Mouse (Mus musculus): ENCODE measurements around the gene Lrfn2. TPM values are rescaled to one million over a fixed set of nuclear protein-coding genes. Genes with fewer than 3 reads are reported as not detected.

Lrfn2 gene
- 0.23 and 0.43 TPM in 2 replicates for polyA plus RNA-seq (2016; fragmentation: Nextera tagmentation; extraction: Ambion mirVana)

- peak within 1 kb of the TSS; percentile 87 for H3K27ac ChIP-seq (replicated peaks)
- WGBS: under 1% methylated on average over 56 of the region's 56 CpGs
Observed at GRCm38 (mm10) chr17:48931621-48932405, at the start of gene Lrfn2. Gene Lrfn2, plus strand, starts transcription at chr17:48932379.

DNA sequence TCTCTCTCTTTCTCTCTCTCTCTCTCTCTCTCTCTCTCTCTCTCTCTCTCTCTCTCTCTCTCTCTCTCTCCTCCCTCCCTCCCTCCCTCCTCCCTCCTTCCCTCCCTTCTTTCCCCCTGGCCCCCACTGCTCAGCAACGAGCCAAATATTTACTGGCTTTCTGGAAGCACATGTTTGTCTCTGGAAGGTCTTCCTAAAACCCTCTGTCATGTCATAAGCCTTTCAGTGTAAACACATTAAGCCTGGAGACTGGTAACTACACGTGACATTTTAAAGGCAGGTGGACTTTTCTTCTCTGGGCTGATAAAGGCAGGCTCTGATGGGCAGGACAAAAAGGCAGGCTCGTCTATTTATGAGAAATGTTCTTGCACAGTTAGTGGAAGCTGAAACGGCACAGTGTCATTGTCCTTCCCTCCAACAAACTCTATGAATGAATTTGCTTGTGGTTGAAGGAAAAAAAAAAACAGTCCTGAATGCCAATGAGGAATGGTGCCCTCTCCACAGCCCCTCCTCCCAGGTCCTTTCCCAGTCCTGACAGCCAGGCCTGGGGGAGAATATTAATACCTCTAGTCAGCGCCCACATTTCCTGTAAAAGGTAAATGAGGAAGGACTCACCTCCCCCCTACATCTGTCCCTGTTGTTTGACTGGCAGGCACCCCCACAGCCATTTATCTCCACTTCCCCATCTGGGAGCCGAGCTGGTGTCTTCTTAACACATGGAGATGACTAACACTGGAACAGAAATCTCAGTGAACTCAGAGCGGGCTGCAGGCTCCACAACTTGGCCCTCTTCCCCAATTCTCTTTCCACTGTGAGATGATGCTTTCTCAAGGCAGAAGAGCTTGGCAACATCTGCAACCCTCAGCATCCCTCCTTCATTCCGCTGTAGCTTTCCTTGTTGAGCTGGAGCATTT lies 44.5 kb upstream of the Lrfn2 start:
- whole genome bisulfite sequencing: 78% methylated on average over 8 of the region's 8 CpGs
- no peak overlapping the region for H3K27ac ChIP-seq (replicated peaks)
- peaks cover 5% of the 10 kb centered on the region; the same call in 1 of the 2 replicates for H3K27me3 ChIP-seq (ENCODE audit: low read depth, poor library complexity, severe bottlenecking)
- H3K9me3 ChIP-seq (replicated peaks): no peaks in the 10 kb centered on the region
- H3K36me3 ChIP-seq: no peaks in the 10 kb centered on the region
- H3K4me3 ChIP-seq: no peak overlapping the region
- no peaks in the 10 kb centered on the region for H3K4me1 ChIP-seq
- DNase-seq (ENCODE audit: low spot score): no peak

More at GRCm38 (mm10) chr17:48931621-48932405, at the start of gene Lrfn2:
- no peaks in the 10 kb centered on the region for H3K36me3 ChIP-seq
- peak within 1 kb of the TSS; percentile 66 for H3K4me3 ChIP-seq
- peaks cover 34% of the 10 kb centered on the region for H3K4me1 ChIP-seq
- peaks cover 45% of the 10 kb centered on the region for H3K27me3 ChIP-seq (ENCODE audit: low read depth, poor library complexity, severe bottlenecking)
- DNase-seq (ENCODE audit: low spot score): peak; percentile 90
- no peaks in the 10 kb centered on the region for H3K9me3 ChIP-seq (replicated peaks)

DNA sequence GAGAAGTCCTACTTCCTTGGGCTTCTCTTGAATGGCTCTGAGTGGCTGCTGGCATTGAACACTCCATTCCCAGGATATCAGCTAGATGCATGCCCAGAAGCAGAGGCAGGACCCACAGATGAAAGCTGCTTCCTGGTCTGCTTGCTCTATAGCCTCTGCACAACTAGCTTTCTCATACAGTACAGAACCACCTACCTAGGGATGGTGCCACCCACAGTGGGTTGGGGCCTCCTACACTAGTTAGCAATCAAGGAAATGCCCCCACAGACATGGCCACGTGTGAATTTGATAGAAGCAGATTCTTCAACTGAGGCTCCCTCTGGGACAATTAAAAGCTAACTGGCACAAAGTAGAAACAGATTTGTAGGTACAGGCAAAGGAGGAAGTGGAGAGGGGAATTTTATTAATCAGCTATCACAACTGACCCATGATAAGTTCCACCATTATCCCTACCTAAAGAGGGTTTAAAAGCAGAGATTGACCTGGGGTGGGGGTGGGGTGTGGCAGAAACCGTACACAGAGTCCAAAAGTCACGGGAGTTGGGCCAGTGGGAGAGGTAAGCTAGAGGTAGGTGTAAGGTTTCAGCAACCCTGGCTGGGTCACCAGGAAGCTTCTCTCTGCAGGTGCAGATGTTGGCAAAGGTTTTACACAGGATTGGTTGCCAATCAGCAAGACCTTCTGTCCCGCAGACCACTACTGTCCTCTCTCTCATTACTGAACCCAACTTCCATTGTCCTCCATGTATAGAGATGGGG lies 26.7 kb upstream of the Lrfn2 start:
- Histone ChIP-seq H3K27me3 (ENCODE audit: low read depth, poor library complexity, severe bottlenecking) (peaks cover 9% of the 10 kb centered on the region; the same call in 1 of the 2 replicates), H3K4me3 (no peak overlapping the region), H3K9me3 (replicated peaks) (no peaks in the 10 kb centered on the region), H3K4me1 (no peaks in the 10 kb centered on the region), H3K36me3 (no peaks in the 10 kb centered on the region), H3K27ac (replicated peaks) (no peak overlapping the region)
- WGBS: 74% methylated on average over 4 of the region's 4 CpGs
- DNase-seq (ENCODE audit: low spot score): no peak

DNA sequence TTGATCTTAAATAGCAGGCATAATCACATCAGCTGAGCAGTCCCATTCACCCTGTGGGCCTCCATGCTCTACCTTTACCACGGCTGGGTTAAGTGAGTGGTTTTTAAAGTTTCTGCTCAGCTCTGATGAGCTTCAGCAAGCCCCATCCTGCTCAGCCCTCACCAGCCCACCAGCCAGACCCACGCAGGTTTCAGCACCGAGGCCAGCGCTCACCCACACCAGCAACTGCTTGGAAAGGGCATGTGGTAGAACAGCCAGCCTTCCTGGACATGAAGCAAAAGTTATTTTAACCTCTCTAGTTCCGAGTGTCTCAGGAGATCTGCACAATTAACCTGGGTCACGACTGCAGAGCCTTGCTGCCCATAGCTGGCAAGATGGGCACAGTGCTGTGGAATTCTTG lies 18.7 kb upstream of the Lrfn2 start:
- Histone ChIP-seq H3K27me3 (ENCODE audit: low read depth, poor library complexity, severe bottlenecking) (no peaks in the 10 kb centered on the region), H3K9me3 (replicated peaks) (no peaks in the 10 kb centered on the region), H3K27ac (replicated peaks) (no peak overlapping the region), H3K4me1 (no peaks in the 10 kb centered on the region), H3K36me3 (no peaks in the 10 kb centered on the region), H3K4me3 (no peak overlapping the region)
- DNase-seq (ENCODE audit: low spot score): no peak
- WGBS: 54% methylated on average over 6 of the region's 6 CpGs

DNA sequence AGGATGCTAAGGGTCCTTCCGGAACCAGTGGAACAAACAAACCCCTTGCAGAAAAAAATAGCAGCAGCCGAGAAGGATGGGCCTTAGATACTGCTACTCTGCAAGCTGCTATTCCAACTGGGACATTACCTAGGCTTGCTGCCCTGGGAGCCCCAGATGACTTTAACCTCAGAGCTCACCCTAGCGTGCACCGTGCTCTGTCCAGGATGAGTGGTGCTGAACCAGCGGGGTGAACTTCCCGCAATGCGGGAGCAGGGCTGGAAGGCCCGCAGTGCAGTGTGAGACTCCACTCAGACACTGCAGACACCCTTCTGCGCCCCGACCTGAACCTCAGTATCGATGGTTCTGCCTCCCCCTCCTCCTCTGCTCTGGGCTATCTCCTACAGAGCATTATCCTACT lies 14.8 kb upstream of the Lrfn2 start:
- WGBS: 21% methylated on average over 11 of the region's 11 CpGs
- H3K36me3 ChIP-seq: no peaks in the 10 kb centered on the region
- H3K27me3 ChIP-seq (ENCODE audit: low read depth, poor library complexity, severe bottlenecking): no peaks in the 10 kb centered on the region
- no peaks in the 10 kb centered on the region for H3K9me3 ChIP-seq (replicated peaks)
- no peak overlapping the region for H3K4me3 ChIP-seq
- H3K4me1 ChIP-seq: no peaks in the 10 kb centered on the region
- no peak overlapping the region for H3K27ac ChIP-seq (replicated peaks)
- DNase-seq (ENCODE audit: low spot score): peak; percentile 37

- WGBS: 96% methylated on average over 3 of the region's 3 CpGs
- Histone ChIP-seq H3K4me1 (no peaks in the 10 kb centered on the region), H3K36me3 (no peaks in the 10 kb centered on the region), H3K27me3 (ENCODE audit: low read depth, poor library complexity, severe bottlenecking) (no peaks in the 10 kb centered on the region), H3K27ac (replicated peaks) (no peak overlapping the region), H3K4me3 (no peak overlapping the region), H3K9me3 (replicated peaks) (no peaks in the 10 kb centered on the region)
- no peak for DNase-seq (ENCODE audit: low spot score)
Observed at GRCm38 (mm10) chr17:48918458-48918857, 13.7 kb upstream of the Lrfn2 start.

DNA sequence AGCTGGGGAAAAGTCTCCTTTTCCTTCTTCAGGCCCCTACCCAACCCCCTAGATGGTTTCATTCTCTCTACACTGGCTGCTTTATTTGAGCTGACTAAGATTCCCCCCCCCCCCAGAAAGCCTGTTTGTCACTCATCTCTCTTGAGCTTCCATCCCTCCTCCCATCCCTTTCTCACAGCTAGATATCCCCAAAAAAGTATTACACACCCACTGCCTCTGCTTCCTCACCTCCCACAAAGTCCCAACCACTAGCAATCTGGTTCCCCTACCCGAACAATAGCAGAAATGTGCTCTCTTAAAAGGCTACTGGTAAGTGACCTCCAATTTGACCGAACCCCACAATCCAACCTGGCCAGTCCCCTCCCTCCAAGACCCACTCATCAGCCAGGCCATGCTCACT lies 9.3 kb upstream of the Lrfn2 start:
- WGBS: 95% methylated on average over 2 of the region's 2 CpGs
- Histone ChIP-seq H3K4me3 (no peak overlapping the region), H3K36me3 (no peaks in the 10 kb centered on the region), H3K27me3 (ENCODE audit: low read depth, poor library complexity, severe bottlenecking) (no peaks in the 10 kb centered on the region), H3K9me3 (replicated peaks) (no peaks in the 10 kb centered on the region), H3K4me1 (no peaks in the 10 kb centered on the region), H3K27ac (replicated peaks) (no peak overlapping the region)
- DNase-seq (ENCODE audit: low spot score): no peak

DNA sequence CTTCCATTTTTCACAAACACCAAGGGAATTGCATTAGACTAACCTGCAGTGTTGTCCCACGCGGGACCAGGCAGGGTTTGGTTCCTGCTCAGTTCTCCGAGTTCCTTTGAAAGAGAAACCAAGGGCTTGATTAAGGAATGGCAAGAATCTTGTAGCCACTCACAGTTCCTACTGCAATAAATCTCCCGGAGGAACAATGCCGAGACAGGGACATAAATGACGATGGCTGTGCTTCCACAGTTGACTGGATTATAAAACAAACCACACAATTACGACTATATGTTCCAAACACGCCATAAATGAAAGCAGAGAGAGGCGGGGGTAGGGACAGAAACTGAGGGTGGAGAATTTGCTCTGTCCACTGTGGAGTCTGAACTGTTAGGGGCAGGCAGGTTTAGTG lies 6.8 kb upstream of the Lrfn2 start:
- Histone ChIP-seq H3K4me3 (no peak overlapping the region), H3K4me1 (no peaks in the 10 kb centered on the region), H3K27ac (replicated peaks) (no peak overlapping the region), H3K9me3 (replicated peaks) (no peaks in the 10 kb centered on the region), H3K36me3 (no peaks in the 10 kb centered on the region), H3K27me3 (ENCODE audit: low read depth, poor library complexity, severe bottlenecking) (peaks cover 7% of the 10 kb centered on the region)
- WGBS: 90% methylated on average over 9 of the region's 9 CpGs
- no peak for DNase-seq (ENCODE audit: low spot score)

DNA sequence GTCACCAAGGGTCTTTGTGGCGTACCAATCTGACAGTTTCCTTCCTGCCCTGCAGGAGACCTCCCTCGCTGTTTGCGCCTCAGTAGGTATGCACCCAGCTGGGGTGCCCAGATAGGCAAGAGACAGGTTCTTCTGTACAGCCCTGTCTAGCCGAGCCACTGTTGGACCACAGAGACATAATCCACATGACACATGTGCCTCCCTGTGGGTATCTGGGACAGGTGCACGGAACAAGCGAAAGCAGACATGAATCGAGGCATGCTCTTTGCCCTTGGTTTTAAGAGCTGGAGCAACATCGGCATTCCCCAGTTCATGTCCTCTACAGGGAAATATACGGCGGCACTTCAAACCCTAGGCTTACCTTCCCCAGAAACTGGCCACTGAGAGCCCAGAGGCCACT lies 1.2 kb upstream of the Lrfn2 start:
- Histone ChIP-seq H3K4me3 (peak overlapping the region; percentile 66; the same call in 1 of the 2 replicates), H3K27ac (replicated peaks) (no peak overlapping the region), H3K4me1 (peaks cover 34% of the 10 kb centered on the region), H3K9me3 (replicated peaks) (no peaks in the 10 kb centered on the region), H3K27me3 (ENCODE audit: low read depth, poor library complexity, severe bottlenecking) (peaks cover 45% of the 10 kb centered on the region), H3K36me3 (no peaks in the 10 kb centered on the region)
- DNase-seq (ENCODE audit: low spot score): no peak
- WGBS: 71% methylated on average over 10 of the region's 10 CpGs

GRCm38 (mm10) chr17:48932406-48932906 lies 277 bp downstream of the Lrfn2 start:
- Histone ChIP-seq H3K4me3 (peak overlapping the region; percentile 66), H3K27ac (replicated peaks) (peak overlapping the region; percentile 87), H3K27me3 (ENCODE audit: low read depth, poor library complexity, severe bottlenecking) (peaks cover 45% of the 10 kb centered on the region), H3K9me3 (replicated peaks) (no peaks in the 10 kb centered on the region), H3K4me1 (peaks cover 34% of the 10 kb centered on the region), H3K36me3 (no peaks in the 10 kb centered on the region)
- WGBS: under 1% methylated on average over 26 of the region's 26 CpGs
- peak; percentile 55 for DNase-seq (ENCODE audit: low spot score)

GRCm38 (mm10) chr17:48932916-48933315 lies 737 bp downstream of the Lrfn2 start:
- peak overlapping the region; percentile 66 for H3K4me3 ChIP-seq
- peak overlapping the region; percentile 87; the same call in 1 of the 2 replicates for H3K27ac ChIP-seq (replicated peaks)
- peaks cover 34% of the 10 kb centered on the region for H3K4me1 ChIP-seq
- DNase-seq (ENCODE audit: low spot score): no peak
- WGBS: 4% methylated on average over 9 of the region's 9 CpGs
- H3K36me3 ChIP-seq: no peaks in the 10 kb centered on the region
- H3K9me3 ChIP-seq (replicated peaks): no peaks in the 10 kb centered on the region
- peaks cover 45% of the 10 kb centered on the region for H3K27me3 ChIP-seq (ENCODE audit: low read depth, poor library complexity, severe bottlenecking)

- H3K27me3 ChIP-seq (ENCODE audit: low read depth, poor library complexity, severe bottlenecking): peaks cover 40% of the 10 kb centered on the region
- peaks cover 34% of the 10 kb centered on the region for H3K4me1 ChIP-seq
- 87% methylated on average over 8 of the region's 8 CpGs for WGBS
- DNase-seq (ENCODE audit: low spot score): no peak
- no peaks in the 10 kb centered on the region for H3K9me3 ChIP-seq (replicated peaks)
- H3K36me3 ChIP-seq: no peaks in the 10 kb centered on the region
- H3K27ac ChIP-seq (replicated peaks): no peak overlapping the region
- H3K4me3 ChIP-seq: no peak overlapping the region
Observed at GRCm38 (mm10) chr17:48935201-48935600, 3.0 kb downstream of the Lrfn2 start.
